Mouse (Mus musculus) telencephalon, adult 2 months (tissue): ENCODE data around the gene Srebf2.

Experiments used
- DNase-seq: peaks from one replicate; pipeline ENCODE4 v3.0.0-alpha.2; 2011; ENCODE audit warnings: low read depth, low spot score

Srebf2 gene

GRCm38 (mm10) chr15:82156298-82156697 is 9.3 kb downstream of the Srebf2 start:
- no peak for DNase-seq

- DNase-seq, result no peak
Observed at GRCm38 (mm10) chr15:82156902-82157301, 9.9 kb downstream of the Srebf2 start.

- DNase-seq, result no peak
Observed at GRCm38 (mm10) chr15:82158243-82159035, 11.5 kb downstream of the Srebf2 start.

DNA sequence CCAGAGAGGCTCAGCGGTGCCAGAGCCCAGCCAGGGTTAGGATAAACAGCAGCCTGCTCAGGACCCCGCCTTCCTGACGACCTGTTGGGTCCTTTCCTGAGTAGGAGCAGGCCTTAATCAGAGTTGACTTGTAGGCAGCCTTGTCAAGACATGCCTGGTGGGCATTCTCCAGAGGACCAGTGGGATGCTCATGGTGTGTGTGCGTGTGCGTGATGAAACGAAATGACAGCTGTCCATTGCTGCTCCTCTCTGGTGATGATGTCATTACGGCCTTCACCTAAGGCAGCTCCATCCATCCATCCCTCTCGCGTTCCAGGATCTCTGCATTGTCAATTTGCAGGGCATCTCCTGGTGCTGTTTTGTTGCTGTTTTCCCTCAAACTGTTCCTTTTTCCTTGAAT is 12.5 kb downstream of the Srebf2 start:
- DNase-seq, result no peak

- DNase-seq, result no peak
Observed at GRCm38 (mm10) chr15:82160731-82161640, 14.0 kb downstream of the Srebf2 start.

- DNase-seq, result no peak
Observed at GRCm38 (mm10) chr15:82161965-82162600, 15.1 kb downstream of the Srebf2 start.

DNA sequence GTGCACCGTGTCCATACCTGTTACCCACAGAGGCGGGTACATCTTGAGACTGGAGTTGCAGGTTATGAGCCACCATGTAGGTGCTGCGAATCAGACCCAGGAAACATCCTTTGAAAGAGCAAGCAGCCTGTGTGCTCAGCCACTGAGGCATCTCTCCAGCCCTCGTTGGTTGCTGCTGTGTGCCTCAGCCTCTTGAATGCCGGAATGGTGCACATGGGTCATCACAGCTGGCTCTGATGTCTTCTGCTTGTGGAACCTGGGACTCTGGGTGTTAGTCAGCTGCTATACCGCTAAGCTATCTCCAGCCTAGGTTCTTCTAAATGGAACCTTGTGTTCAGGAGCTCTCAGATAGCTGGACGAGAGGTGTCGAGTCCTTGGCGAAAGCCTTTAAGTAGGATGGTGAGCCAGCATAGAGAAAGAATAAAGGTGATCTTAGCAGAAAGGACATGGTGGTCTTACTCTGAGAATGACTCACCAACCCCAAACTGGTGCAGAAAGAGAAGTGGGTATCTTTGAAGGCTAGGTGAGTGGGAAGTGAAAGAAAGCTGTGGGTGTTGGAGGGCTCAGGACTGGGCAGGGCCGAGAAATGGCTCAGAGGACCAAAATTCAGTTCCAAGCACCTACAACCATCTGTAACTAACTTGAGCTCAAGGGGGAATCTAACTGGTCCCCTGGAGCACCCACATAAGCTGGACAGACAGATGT is 16.5 kb downstream of the Srebf2 start:
- no peak for DNase-seq

DNA sequence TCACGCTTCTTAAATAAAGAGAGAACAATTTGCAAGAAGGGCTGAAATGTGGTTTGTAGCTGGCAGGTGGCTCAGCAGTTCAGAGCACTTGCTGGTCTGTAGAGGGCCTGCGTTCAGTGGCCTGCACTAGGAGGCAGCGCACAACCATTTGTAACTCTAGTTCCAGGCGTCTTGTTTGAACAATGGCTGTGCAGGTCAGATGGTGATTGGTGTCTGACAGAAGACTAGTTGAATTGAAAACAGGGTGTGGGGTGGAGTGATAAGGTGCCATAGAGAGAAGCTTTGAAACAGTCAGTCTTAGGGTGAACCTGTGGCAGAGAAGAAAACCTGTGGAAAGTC is 17.0 kb downstream of the Srebf2 start:
- DNase-seq, result no peak

DNA sequence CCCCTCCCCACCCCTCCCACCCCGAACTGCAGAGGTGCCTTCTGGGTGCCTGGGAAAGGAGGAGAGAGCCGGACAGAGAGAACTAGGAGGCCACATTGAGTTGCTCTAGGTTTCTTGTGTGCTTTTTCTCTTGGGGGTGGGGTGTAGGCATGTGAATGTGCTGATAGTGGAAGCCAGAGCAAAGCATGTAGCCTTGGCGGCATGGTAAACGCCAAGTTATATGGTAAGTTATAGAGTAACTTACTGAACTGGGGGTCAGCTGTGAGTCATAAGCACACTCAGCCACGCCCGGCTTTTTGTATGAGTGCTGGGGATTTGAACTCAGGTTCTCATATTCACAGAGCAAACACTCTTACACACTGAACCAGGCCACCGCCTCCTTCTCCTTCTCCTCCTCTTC is 17.5 kb downstream of the Srebf2 start:
- DNase-seq, result no peak

DNA sequence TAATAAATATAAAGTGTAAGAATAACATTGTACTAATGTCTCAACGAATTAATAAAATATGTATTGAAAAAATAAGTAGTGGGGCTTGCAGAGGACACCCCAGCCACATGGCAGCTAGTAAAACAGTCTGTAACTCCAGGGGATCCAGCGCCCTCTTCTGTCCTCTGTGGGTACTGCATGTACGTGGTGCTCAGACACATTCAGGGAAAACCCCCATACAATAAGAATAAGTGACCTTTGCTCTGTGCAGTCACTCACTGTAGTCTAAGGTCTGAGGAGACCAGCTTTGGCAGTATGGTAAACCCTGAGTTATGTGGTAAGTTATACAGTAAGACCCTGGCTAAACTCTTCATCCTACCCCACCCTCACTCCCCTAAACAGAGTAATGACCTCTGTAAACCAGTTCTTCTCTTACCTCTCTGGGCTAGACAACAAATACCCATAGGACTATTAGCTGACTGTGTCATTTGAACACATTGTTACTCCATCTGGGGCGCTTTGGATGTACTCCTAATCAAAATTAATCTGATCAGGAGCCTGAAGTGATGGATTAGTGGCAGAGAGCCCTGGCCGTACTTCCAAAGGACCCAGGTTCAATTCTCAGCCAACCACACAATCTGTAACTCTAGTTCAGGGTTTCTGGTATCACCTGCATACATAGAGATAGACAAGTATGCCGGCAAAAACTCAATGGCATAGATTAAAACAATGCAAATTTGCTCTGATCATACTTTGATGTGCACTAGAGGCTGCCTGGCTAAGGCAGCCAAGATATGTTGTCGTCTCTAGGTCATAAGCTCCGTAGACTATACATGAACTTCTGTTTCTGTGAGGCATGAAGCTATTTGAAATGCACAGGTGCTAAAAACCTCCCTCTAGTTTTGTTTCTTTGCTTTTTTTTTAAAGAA is 18.6 kb downstream of the Srebf2 start:
- no peak for DNase-seq

DNA sequence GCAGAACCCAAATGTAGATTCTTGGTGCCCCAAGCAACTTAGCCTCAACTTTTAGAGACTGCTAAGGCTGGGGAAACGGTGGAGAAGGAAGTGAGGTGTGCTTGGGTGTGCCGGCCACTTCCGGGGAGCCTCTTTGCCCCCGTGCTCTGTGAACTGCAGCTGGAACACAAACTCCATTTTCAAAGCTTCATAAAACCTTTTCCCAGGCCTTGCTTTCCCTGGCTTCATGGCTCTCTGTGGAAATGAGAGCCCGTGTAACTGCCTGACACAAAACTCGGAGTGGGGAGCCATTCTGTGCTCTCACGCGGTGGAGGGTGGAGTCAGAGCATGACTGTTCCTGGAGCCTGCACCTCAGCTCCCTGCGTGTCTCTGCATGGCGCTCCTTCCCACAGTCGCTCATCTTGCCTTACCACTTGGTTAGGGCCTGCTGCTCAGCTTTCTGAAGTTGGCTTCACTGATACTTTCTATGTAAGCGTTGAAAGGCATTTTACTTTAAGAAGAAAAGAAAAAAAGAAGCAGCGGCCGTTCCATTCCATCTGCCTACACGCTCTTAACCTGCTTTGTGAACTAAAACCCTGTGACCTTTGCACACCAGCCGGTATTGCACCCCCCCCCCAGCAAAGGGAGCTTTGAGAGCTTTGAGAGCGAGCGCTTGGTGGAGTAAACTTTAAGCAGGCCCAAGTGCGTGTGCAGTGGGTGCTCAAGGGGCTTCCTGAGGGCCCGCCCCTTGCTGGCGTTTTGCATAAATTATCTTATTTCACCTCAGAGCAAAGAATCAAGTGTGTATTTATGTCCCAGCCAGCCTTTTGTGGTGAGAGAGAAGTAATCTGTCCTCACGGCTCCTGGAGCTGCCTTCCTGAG is 19.5 kb downstream of the Srebf2 start:
- no peak for DNase-seq

GRCm38 (mm10) chr15:82167201-82168168 is 20.5 kb downstream of the Srebf2 start:
- DNase-seq, result no peak

DNA sequence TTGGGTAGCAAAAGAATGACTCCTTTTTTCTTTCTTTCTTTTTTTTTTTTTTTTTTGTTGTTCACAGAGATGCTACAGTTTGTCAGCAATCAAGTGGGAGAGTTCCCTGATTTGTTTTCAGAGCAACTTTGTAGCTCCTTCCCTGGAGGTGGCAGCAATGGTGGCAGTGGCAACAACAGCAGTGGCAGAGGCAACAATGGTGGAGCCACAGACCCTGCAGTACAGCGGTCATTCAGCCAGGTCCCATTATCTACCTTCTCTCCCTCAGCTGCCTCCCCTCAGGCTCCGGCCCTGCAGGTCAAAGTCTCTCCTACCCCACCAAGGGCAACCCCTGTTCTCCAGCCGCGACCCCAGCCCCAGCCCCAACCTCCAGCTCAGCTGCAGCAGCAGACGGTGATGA is 22.7 kb downstream of the Srebf2 start:
- no peak for DNase-seq

DNA sequence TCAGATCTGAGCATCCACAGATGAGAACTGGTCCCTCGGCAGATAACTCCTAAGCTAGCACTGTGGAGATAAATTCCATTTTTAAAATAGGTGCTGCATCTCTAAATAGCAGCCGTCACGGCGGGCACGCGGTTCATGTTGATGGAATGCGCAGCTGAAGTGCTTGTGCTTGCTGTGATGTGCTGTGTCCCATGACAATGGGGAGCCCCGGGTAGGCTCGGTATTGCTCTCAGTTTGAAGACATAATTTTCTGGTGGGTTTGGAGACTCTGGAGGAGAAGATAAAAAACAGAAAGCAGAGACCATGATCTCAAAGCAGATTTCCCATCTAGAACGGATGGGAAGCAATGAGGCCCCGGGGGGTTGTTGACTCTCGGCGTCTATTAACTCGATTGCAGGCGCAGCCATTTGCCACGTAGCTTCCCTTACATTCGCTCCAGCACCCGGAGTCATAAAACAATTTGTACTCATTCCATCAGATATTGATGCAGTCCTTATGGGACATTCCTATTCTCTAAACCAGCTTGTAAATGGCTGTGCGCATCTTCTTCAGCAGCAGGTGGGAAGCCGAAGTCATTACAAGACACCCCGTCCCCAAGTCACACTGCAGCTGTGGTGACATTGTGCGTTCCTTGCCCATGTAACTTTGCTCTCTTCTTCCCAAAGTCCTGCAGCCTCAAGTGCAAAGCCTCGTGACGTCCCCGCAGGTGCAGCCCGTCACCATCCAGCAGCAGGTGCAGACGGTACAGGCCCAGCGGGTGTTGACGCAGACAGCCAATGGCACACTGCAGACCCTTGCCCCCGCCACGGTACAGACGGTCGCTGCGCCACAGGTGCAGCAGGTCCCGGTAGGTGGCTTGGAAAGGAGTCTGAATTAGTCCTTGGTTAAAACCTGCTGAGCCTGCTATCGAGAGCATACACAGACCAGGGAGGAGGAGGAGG is 23.7 kb downstream of the Srebf2 start:
- no peak for DNase-seq

DNA sequence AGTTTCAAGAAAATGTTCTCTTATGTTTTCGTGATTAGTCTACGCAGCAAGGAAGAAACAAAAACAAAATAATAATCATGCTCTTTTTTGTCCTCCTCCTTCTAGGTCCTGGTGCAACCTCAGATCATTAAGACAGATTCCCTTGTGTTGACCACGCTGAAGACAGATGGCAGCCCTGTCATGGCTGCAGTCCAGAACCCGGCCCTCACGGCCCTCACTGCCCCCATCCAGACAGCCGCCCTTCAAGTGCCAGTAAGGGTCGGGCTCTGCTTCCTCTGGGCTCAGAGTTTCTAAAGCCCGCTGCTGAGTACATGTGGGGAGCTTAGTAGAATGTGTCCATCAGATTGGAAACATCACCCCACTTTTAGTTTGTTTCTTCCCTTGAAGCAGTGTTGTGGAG is 25.7 kb downstream of the Srebf2 start:
- DNase-seq, result no peak

DNA sequence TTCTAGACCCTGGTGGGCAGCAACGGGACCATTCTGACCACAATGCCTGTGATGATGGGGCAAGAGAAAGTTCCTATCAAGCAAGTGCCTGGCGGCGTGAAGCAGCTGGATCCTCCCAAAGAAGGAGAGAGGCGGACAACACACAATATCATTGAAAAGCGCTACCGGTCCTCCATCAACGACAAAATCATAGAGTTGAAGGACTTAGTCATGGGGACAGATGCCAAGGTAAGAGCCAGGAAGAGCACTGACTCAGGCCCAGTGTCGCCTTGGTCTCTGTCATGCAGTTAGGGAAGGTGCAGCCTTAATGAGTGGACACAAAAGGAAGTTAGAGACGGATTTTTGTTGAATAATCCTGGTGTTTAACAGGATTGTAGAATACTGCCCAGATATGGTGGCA is 28.1 kb downstream of the Srebf2 start:
- DNase-seq, result no peak

GRCm38 (mm10) chr15:82177743-82178290 is 30.8 kb downstream of the Srebf2 start:
- no peak for DNase-seq
